ENCODE assay signal across 9 mouse cellular contexts in the genomic region with DNA sequence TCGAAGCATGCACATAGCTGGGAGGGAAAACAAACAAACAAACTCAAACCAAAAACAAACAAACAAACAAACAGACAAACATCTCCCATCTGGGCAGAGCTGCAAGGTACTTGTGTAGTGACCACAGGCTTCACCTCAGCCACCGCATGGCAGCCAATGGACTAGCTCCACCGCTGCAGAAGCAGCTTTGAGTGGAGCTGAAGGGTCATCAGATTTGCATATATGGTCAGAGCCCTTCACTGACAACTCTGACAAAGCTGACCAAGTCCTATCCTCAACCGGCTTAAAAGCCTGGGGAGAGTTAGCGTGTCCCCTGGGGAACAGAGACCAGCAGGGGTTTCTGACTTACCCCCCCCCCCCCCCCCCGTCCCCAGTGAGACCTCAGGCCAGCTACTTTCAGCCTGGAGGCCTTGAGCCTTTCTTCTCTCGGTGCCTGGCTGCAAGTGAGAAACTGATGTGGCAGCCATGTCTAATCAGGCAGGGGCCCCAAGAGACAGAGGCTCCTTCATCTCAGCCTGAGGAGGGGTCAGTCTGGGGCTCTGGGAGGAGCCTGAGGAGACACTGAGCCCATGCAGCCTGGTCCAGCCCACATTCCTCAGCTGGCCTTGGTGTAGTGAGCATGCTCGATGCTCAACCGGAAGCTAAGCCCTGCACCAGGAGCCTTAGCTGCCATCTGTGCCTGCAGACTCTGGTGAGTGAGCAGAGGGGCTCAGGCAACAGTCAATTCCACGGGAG. TPM values are rescaled to one million over a fixed set of nuclear protein-coding genes. Genes with fewer than 3 reads are reported as not detected.
DNase-seq lines count a peak whose midpoint lies in the region; ATAC-seq and TF ChIP-seq lines count a peak whose summit lies in the region.
"Had no signal": no experiment of that assay in that cellular context is flagged by ENCODE, and none has a peak within 500 bp of the region (broad histone marks: within the 10 kb centered on the region; RNA-seq: fewer than 3 reads in every experiment).

No protein-coding gene starts in this region.

- no peak overlapping the region for H3K4me3 ChIP-seq in lung, embryonic 14.5 days (ENCODE audit: low read depth, low read length)
- no peak overlapping the region for H3K4me3 ChIP-seq in lung, adult 2 months (replicated peaks; ENCODE audit: extremely low read depth, low read depth, low read length)
- H3K4me3 ChIP-seq in forebrain, embryonic 12.5 days (replicated peaks): no peak overlapping the region
- H3K4me3 ChIP-seq in limb, embryonic 11.5 days (ENCODE audit: low read depth, low read length): no peak overlapping the region

- H3K27ac ChIP-seq in lung, embryonic 14.5 days (ENCODE audit: low read depth): peak overlapping the region; percentile 65
- peak overlapping the region; percentile 43; the same call in 1 of the 2 replicates for H3K27ac ChIP-seq in forebrain, embryonic 12.5 days
- H3K27ac ChIP-seq in limb, embryonic 11.5 days (replicated peaks; ENCODE audit: low read depth, low read length): 0 out of 2 replicates have a peak overlapping the region, but pooled peaks have one; percentile 33

- 0 out of 2 replicates have a peak, but pooled peaks cover 8% of the 10 kb centered on the region for H3K4me1 ChIP-seq in lung, embryonic 14.5 days (ENCODE audit: insufficient read depth)
- no peaks in the 10 kb centered on the region for H3K4me1 ChIP-seq in lung, adult 2 months (ENCODE audit: control insufficient read depth, insufficient read depth, low read length)
- H3K4me1 ChIP-seq in forebrain, embryonic 12.5 days: peaks cover 54% of the 10 kb centered on the region
- peaks cover 22% of the 10 kb centered on the region for H3K4me1 ChIP-seq in limb, embryonic 11.5 days (ENCODE audit: control insufficient read depth, insufficient read depth, low read length)

- TF ChIP-seq CTCF in lung, embryonic 14.5 days (IDR thresholded peaks at IDR 0.05; ENCODE audit: low read depth): no peak
- TF ChIP-seq CTCF in lung, adult 2 months (IDR thresholded peaks at IDR 0.05; ENCODE audit: insufficient read depth, low read length): no peak

- H3K9me3 ChIP-seq in lung, embryonic 14.5 days (ENCODE audit: low read depth, low read length): no peaks in the 10 kb centered on the region
- no peaks in the 10 kb centered on the region for H3K9me3 ChIP-seq in forebrain, embryonic 12.5 days
- no peaks in the 10 kb centered on the region for H3K9me3 ChIP-seq in limb, embryonic 11.5 days (ENCODE audit: control insufficient read depth, low read length)

- DNase-seq in lung, embryonic 14.5 days: peak; percentile 80
- DNase-seq in lung, adult 2 months: no peak
- DNase-seq in limb, embryonic 11.5 days (ENCODE audit: low spot score): peak; percentile 59
- DNase-seq in retina, postnatal 1 day: peak; percentile 87
- no peak for DNase-seq in adipocyte (ENCODE audit: low spot score)

- ATAC-seq in lung, embryonic 14.5 days (ENCODE audit: insufficient read depth): peak; percentile 87
- ATAC-seq in forebrain, embryonic 12.5 days (ENCODE audit: low FRiP score): peak; percentile 71
- ATAC-seq in limb, embryonic 11.5 days (ENCODE audit: insufficient number of reproducible peaks, low FRiP score, low TSS enrichment, low read depth): peak; percentile 84
- no peak for ATAC-seq in megakaryocyte-erythroid progenitor cell, adult 5-6 weeks (replicated peaks; ENCODE audit: low FRiP score, low TSS enrichment, poor library complexity, severe bottlenecking)
- ATAC-seq in erythroblast, adult 5-6 weeks (replicated peaks; ENCODE audit: low FRiP score, poor library complexity, severe bottlenecking): no peak
- ATAC-seq: Patski had no signal

- no peak for TF ChIP-seq POLR2A in lung, adult 2 months (IDR thresholded peaks at IDR 0.05; ENCODE audit: borderline replicate concordance, extremely low read depth, low read depth, low read length)

- no peaks in the 10 kb centered on the region for H3K36me3 ChIP-seq in lung, embryonic 14.5 days (ENCODE audit: insufficient read depth)
- H3K36me3 ChIP-seq in forebrain, embryonic 12.5 days (replicated peaks): no peaks in the 10 kb centered on the region
- no peaks in the 10 kb centered on the region for H3K36me3 ChIP-seq in limb, embryonic 11.5 days (ENCODE audit: control insufficient read depth, insufficient read depth, low read length)

- WGBS in lung, embryonic 14.5 days: 27% methylated on average over 7 of the region's 10 CpGs
- 49% methylated on average over 10 of the region's 10 CpGs for WGBS in lung, adult 2 months
- WGBS in forebrain, embryonic 12.5 days: 27% methylated on average over 10 of the region's 10 CpGs
- 40% methylated on average over 9 of the region's 10 CpGs for WGBS in limb, embryonic 11.5 days

- H3K9ac ChIP-seq in lung, embryonic 14.5 days: no peak overlapping the region
- H3K9ac ChIP-seq in forebrain, embryonic 12.5 days: no peak overlapping the region
- H3K9ac ChIP-seq in limb, embryonic 11.5 days (ENCODE audit: low read length): no peak overlapping the region

- H3K4me2 ChIP-seq in lung, embryonic 14.5 days: peak overlapping the region; percentile 32
- H3K4me2 ChIP-seq in forebrain, embryonic 12.5 days: no peak overlapping the region
- no peak overlapping the region; the same call in 1 of the 2 replicates for H3K4me2 ChIP-seq in limb, embryonic 11.5 days (ENCODE audit: low read depth, severe bottlenecking)

- no peaks in the 10 kb centered on the region for H3K27me3 ChIP-seq in lung, embryonic 14.5 days (ENCODE audit: insufficient read depth, low read length)
- H3K27me3 ChIP-seq in forebrain, embryonic 12.5 days: peaks cover 60% of the 10 kb centered on the region
- peaks cover 12% of the 10 kb centered on the region for H3K27me3 ChIP-seq in limb, embryonic 11.5 days (ENCODE audit: control insufficient read depth, insufficient read depth, low read length)

RNA-seq across cellular contexts. Expression of gene Pja1, which starts 12.4 kb away (rescaled TPM):
- polyA plus RNA-seq in lung, embryonic 14.5 days (2014; fragmentation: Nextera tagmentation; extraction: Ambion mirVana): 160 and 162 TPM in 2 replicates
- polyA plus RNA-seq in lung, adult 2 months (2012; rRNA removed): 29.0 and 41.4 TPM in 2 replicates
- polyA plus RNA-seq in forebrain, embryonic 12.5 days (2016; fragmentation: Nextera tagmentation; extraction: Ambion mirVana): 272 and 301 TPM in 2 replicates
- polyA plus RNA-seq in limb, embryonic 11.5 days (2014; fragmentation: Nextera tagmentation; extraction: Ambion mirVana): 165 and 177 TPM in 2 replicates
- total RNA-seq in megakaryocyte-erythroid progenitor cell, adult 5-6 weeks (2014; fragmentation: Nextera tagmentation): 34.2 and 43.7 TPM in 2 replicates
- 54.1 and 61.3 TPM in 2 replicates for total RNA-seq in megakaryocyte-erythroid progenitor cell, adult 5-6 weeks (2017)
- total RNA-seq in erythroblast, adult 5-6 weeks (2015; ENCODE audit: low replicate concordance): 1.2 and 2.9 TPM in 2 replicates
- 4.6 and 5.5 TPM in 2 replicates for total RNA-seq in erythroblast, adult 5-6 weeks (2017; ENCODE audit: low replicate concordance)

Comparison
In these comparisons a context has a peak if more than half of its experiments do, and no peak if none do; other contexts are left out.
1. DNase-seq: peak in lung, embryonic 14.5 days (single experiment), limb, embryonic 11.5 days (single experiment) and retina, postnatal 1 day (single experiment); none in lung, adult 2 months (single experiment) and adipocyte (single experiment).
2. ATAC-seq: peak in lung, embryonic 14.5 days (single experiment), forebrain, embryonic 12.5 days (single experiment) and limb, embryonic 11.5 days (single experiment); none in megakaryocyte-erythroid progenitor cell, adult 5-6 weeks (single experiment) and erythroblast, adult 5-6 weeks (single experiment).
3. Peak in every context shown above with its lines, with median percentiles within 50 percentile points of each other: H3K27ac ChIP-seq.